Mouse (Mus musculus) CH12.LX (cell line): ENCODE data around the gene Gpr176. TPM values are rescaled to one million over a fixed set of nuclear protein-coding genes. Genes with fewer than 3 reads are reported as not detected.

Experiments used
- DNase-seq: peaks from one replicate; pipeline ENCODE4 v3.0.0-alpha.2; 2013; ENCODE audit errors: extremely low read depth
- H3K27ac ChIP-seq: 2 replicates; pipeline ENCODE4 v1.5.1; 2012; ENCODE audit warnings: low read depth, mild to moderate bottlenecking, control low read depth, moderate library complexity; ENCODE audit not compliant: insufficient read depth
- H3K27me3 ChIP-seq: replicated peaks from 2 replicates; pipeline ENCODE3; 2012; ENCODE audit warnings: inconsistent platforms
- H3K36me3 ChIP-seq, 2 experiments: replicated peaks in 1 of 2; 2 replicates each; pipeline versions ENCODE3 to v1.6.1; 2012; ENCODE audit warnings: inconsistent platforms in 1 of 2, low read length in 1 of 2, mild to moderate bottlenecking in 1 of 2, mixed read lengths in 1 of 2, moderate library complexity in 1 of 2; ENCODE audit not compliant: control insufficient read depth in 1 of 2, insufficient read depth in 1 of 2
- H3K4me1 ChIP-seq, 2 experiments: 2 replicates each; pipeline ENCODE4 v1.6.1; 2012; ENCODE audit warnings: inconsistent platforms in 1 of 2, moderate library complexity in 1 of 2; ENCODE audit not compliant: insufficient read depth in 2 of 2, control insufficient read depth in 1 of 2
- H3K4me2 ChIP-seq: 2 replicates; pipeline ENCODE4 v1.6.1; 2012; ENCODE audit warnings: low read depth, mild to moderate bottlenecking, control low read depth; ENCODE audit not compliant: poor library complexity, insufficient read depth, severe bottlenecking
- H3K4me3 ChIP-seq, 3 experiments: fragments of 150-350 bp in 1 of 3; sonication (generic) in 1 of 3; replicated peaks in 1 of 3; 2 replicates each; pipeline versions ENCODE3 to v1.5.1; 2011 to 2012; ENCODE audit warnings: low read depth in 2 of 3, low read length in 2 of 3, mild to moderate bottlenecking in 2 of 3, moderate library complexity in 2 of 3, control low read depth in 1 of 3, improper control_type of control experiment in 1 of 3, inconsistent platforms in 1 of 3, mixed read lengths in 1 of 3; ENCODE audit not compliant: poor library complexity in 1 of 3
- H3K79me2 ChIP-seq: replicated peaks from 2 replicates; pipeline ENCODE4 v1.6.1; 2012; ENCODE audit warnings: mild to moderate bottlenecking, moderate library complexity; ENCODE audit not compliant: control insufficient read depth, poor library complexity, insufficient read depth, severe bottlenecking; ENCODE audit errors: extremely low read depth
- H3K9ac ChIP-seq: 2 replicates; pipeline ENCODE4 v1.6.1; 2012; ENCODE audit warnings: low read depth, mild to moderate bottlenecking, control low read depth, moderate library complexity; ENCODE audit not compliant: insufficient read depth
- H3K9me3 ChIP-seq: replicated peaks from 2 replicates; pipeline ENCODE3; 2012; ENCODE audit warnings: low read length, inconsistent platforms, mixed read lengths
- CHD1 ChIP-seq: IDR thresholded peaks from 2 replicates; pipeline ENCODE4 v1.6.1; 2012; ENCODE audit warnings: low read depth, low read length, improper control_type of control experiment, inconsistent platforms
- CHD2 ChIP-seq: IDR thresholded peaks from 2 replicates; pipeline ENCODE4 v1.6.1; 2011; ENCODE audit warnings: low read length, improper control_type of control experiment
- ELF1 ChIP-seq: IDR thresholded peaks from 2 replicates; pipeline ENCODE4 v1.6.1; 2014; ENCODE audit warnings: low read depth, mild to moderate bottlenecking, inconsistent platforms, low read length, improper control_type of control experiment
- GABPA ChIP-seq: IDR thresholded peaks from 2 replicates; pipeline ENCODE4 v1.6.1; 2012; ENCODE audit warnings: low read depth, low read length, improper control_type of control experiment, inconsistent platforms; ENCODE audit not compliant: insufficient replicate concordance
- IRF4 ChIP-seq: IDR thresholded peaks from 2 replicates; pipeline ENCODE4 v1.6.1; 2014; ENCODE audit warnings: low read depth, mild to moderate bottlenecking, inconsistent platforms, low read length, improper control_type of control experiment
- JUND ChIP-seq: conservative IDR thresholded peaks from 2 replicates; pipeline ENCODE4 v1.6.1; 2011; ENCODE audit warnings: low read depth, low read length, improper control_type of control experiment
- MAFK ChIP-seq: IDR thresholded peaks from 2 replicates; pipeline ENCODE4 v1.6.1; 2011; ENCODE audit warnings: low read length, improper control_type of control experiment; ENCODE audit not compliant: insufficient replicate concordance
- MAX ChIP-seq: IDR thresholded peaks from 2 replicates; pipeline ENCODE4 v1.6.1; 2011; ENCODE audit warnings: low read length, improper control_type of control experiment
- MXI1 ChIP-seq: IDR thresholded peaks from 2 replicates; pipeline ENCODE4 v1.6.1; 2011; ENCODE audit warnings: mild to moderate bottlenecking, low read depth, low read length, improper control_type of control experiment
- NELFE ChIP-seq: IDR thresholded peaks from 2 replicates; pipeline ENCODE4 v1.6.1; 2011; ENCODE audit warnings: low read depth, low read length, improper control_type of control experiment
- NRF1 ChIP-seq: IDR thresholded peaks from 2 replicates; pipeline ENCODE4 v1.6.1; 2014; ENCODE audit warnings: low read depth, mild to moderate bottlenecking, inconsistent platforms, low read length, improper control_type of control experiment, moderate library complexity
- PAX5 ChIP-seq: IDR thresholded peaks from 2 replicates; pipeline ENCODE4 v1.6.1; 2012; ENCODE audit warnings: low read length, inconsistent platforms, mixed read lengths
- RAD21 ChIP-seq: IDR thresholded peaks from 2 replicates; pipeline ENCODE4 v1.6.1; 2011; ENCODE audit warnings: low read depth, mild to moderate bottlenecking, low read length, improper control_type of control experiment, moderate library complexity
- RCOR1 ChIP-seq: conservative IDR thresholded peaks from 2 replicates; pipeline ENCODE4 v1.6.1; 2012; ENCODE audit warnings: low read depth, mild to moderate bottlenecking, inconsistent platforms, low read length, improper control_type of control experiment
- SIN3A ChIP-seq: IDR thresholded peaks from 2 replicates; pipeline ENCODE4 v1.6.1; 2012; ENCODE audit warnings: low read length, improper control_type of control experiment, inconsistent platforms
- TCF12 ChIP-seq: IDR thresholded peaks from 2 replicates; pipeline ENCODE4 v1.6.1; 2014; ENCODE audit warnings: low read depth, mild to moderate bottlenecking, inconsistent platforms, low read length, improper control_type of control experiment
- USF1 ChIP-seq: IDR thresholded peaks from 2 replicates; pipeline ENCODE4 v1.6.1; 2014; ENCODE audit warnings: low read depth, mild to moderate bottlenecking, inconsistent platforms, low read length, improper control_type of control experiment
- USF2 ChIP-seq: conservative IDR thresholded peaks from 2 replicates; pipeline ENCODE4 v1.6.1; 2011; ENCODE audit warnings: low read depth, low read length, improper control_type of control experiment
- ZC3H11A ChIP-seq: IDR thresholded peaks from 2 replicates; pipeline ENCODE4 v1.6.1; 2012; ENCODE audit warnings: low read depth, mild to moderate bottlenecking, inconsistent platforms, low read length, improper control_type of control experiment
- ZKSCAN1 ChIP-seq: IDR thresholded peaks from 2 replicates; pipeline ENCODE4 v1.6.1; 2012; ENCODE audit warnings: low read depth, inconsistent platforms, low read length, improper control_type of control experiment, borderline replicate concordance
- dilution Hi-C: fragments of 300-500 bp; cut with MboI; formaldehyde crosslinking; loops from 2 replicates; pipeline ENCODE4 v1.14.3; 2020; ENCODE audit warnings: low sequenced_read_pairs; ENCODE audit not compliant: extremely low pct_unique_long_range_greater_than_20kb, extremely low pct_ligation_motif_present
- in situ Hi-C: fragments of 300-500 bp; cut with MboI; formaldehyde crosslinking; loops from 3 replicates; pipeline ENCODE4 v1.14.3; 2019; ENCODE audit warnings: low sequenced_read_pairs, low pct_ligation_motif_present, low pct_unique_long_range_greater_than_20kb, mixed read lengths
- polyA plus RNA-seq: library from polyadenylated mRNA; unstranded; fragments of >175 nt; gene quantifications from 2 replicates; pipeline ENCODE4 v1.2.1, GENCODE M21; 2012; ENCODE audit warnings: low read depth; ENCODE audit not compliant: insufficient read length
- total RNA-seq, 2 experiments: library from RNA; depleted of rRNA; stranded (reverse); fragments of 300-350 nt in 1 of 2; fragments of >200 nt in 1 of 2; gene quantifications; 2 replicates each; pipeline ENCODE4 v1.2.3; 2012 to 2014

Gpr176 gene
- total and polyA plus RNA-seq, 3 experiments: not detected

DNA sequence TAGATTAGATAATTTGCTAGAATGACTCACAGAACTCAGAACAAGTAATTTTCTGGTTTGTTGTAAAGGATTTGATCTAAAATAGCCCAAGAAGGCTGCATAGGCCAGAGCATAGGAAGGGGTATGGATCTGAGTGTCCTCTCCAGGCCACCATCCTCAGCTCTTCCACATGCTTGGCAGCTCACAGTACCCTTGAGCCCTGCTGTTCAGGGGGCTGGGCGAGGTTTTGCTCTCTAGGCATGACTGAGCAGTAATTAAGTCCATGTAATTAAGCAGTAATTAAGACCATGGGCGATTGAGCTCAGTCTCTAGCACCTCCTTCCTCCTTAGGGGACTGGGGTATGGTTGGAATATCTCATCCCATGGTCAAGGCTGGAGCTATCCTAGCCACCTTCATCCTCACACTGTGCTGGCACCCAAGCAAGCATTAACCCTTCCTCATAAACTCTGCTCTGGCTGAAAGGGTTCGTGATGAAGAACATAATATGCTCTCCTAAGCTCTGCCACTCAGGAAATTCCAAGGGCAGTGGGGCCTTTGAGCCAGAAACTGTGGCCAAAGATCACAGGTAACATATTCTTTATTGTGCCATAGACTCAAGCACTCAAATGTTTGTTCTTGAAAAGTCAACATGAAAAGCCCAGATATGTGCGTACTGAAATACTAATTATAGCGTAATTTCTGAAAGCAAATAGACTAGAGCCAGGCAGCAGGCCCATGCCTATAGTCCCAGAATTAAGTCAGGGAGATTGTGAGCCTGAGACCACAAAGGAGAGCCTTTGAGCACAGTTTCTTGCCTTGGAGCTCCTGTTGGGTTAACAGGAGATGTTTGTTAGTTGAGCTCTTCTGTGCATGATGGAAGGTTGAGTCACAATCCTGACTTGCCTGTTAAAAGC is 28.9 kb upstream of the Gpr176 start:
- no peak overlapping the region for H3K4me2 ChIP-seq
- DNase-seq: no peak
- no peaks in the 10 kb centered on the region for H3K9me3 ChIP-seq
- dilution Hi-C loops: no loop called here
- no peaks in the 10 kb centered on the region for H3K4me1 ChIP-seq
- in situ Hi-C loops: no loop called here
- H3K4me3 ChIP-seq: no peak overlapping the region
- H3K9ac ChIP-seq: no peak overlapping the region
- H3K79me2 ChIP-seq: peaks cover 3% of the 10 kb centered on the region; the same call in 1 of the 2 replicates
- no peaks in the 10 kb centered on the region for H3K27me3 ChIP-seq
- no peak for TF ChIP-seq NELFE
- no peak for TF ChIP-seq CHD1
- no peak for TF ChIP-seq USF1
- no peak for TF ChIP-seq NRF1
- TF ChIP-seq GABPA: no peak
- no peak for TF ChIP-seq MXI1
- no peak for TF ChIP-seq RAD21
- H3K27ac ChIP-seq: no peak overlapping the region
- H3K36me3 ChIP-seq: peaks cover 10 to 81% of the 10 kb centered on the region in 2 experiments

DNA sequence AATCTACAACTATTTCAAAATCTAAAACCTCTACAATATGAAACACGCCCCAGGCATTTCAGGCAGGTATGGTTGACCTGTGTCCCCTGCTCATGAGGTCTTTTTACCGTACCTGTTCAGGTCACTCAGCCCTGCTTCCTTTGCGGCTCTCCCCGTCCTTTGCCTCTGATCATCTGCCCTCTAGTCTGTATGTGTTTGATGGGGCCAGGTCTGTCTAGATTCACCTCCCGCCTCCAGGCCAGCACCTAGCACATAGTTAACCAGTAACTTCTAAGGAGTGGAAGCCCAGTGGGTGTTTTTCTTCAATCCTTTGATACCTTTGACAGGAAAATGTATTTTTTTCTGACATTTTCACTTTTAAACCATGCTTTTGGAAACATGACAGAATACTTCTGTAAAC is 26.5 kb upstream of the Gpr176 start:
- DNase-seq: no peak
- dilution Hi-C loops (no loop called here), in situ Hi-C loops (no loop called here)
- H3K9me3 ChIP-seq: no peaks in the 10 kb centered on the region
- H3K36me3 ChIP-seq: peaks cover 6 to 73% of the 10 kb centered on the region in 2 experiments
- H3K27ac ChIP-seq: no peak overlapping the region
- H3K4me3 ChIP-seq: no peak overlapping the region
- no peaks in the 10 kb centered on the region for H3K4me1 ChIP-seq
- H3K9ac ChIP-seq: no peak overlapping the region
- H3K4me2 ChIP-seq: no peak overlapping the region
- peaks cover 12% of the 10 kb centered on the region; the same call in 1 of the 2 replicates for H3K79me2 ChIP-seq
- H3K27me3 ChIP-seq: no peaks in the 10 kb centered on the region
- TF ChIP-seq ZC3H11A: no peak
- no peak for TF ChIP-seq MAFK
- no peak for TF ChIP-seq ELF1
- no peak for TF ChIP-seq USF2
- TF ChIP-seq TCF12: no peak
- TF ChIP-seq MAX: no peak
- no peak for TF ChIP-seq JUND
- TF ChIP-seq CHD2: no peak
- no peak for TF ChIP-seq RCOR1
- TF ChIP-seq PAX5: no peak
- no peak for TF ChIP-seq IRF4
- TF ChIP-seq ZKSCAN1: no peak
- TF ChIP-seq SIN3A: no peak
